Mouse (Mus musculus) small intestine, adult 2 months (tissue): ENCODE results near the gene Hspa1a.

Experiments used
- CTCF ChIP-seq: fragments of 200-500 bp; IDR thresholded peaks from 2 replicates; pipeline ENCODE4 v1.5.1; 2012; ENCODE audit warnings: low read depth, mild to moderate bottlenecking, control low read depth, inconsistent platforms, low read length, moderate library complexity, mixed read lengths; ENCODE audit not compliant: insufficient replicate concordance, insufficient read length; ENCODE audit errors: extremely low read depth
- POLR2A ChIP-seq: fragments of 200-500 bp; IDR thresholded peaks from 2 replicates; pipeline ENCODE4 v1.6.1; 2012; ENCODE audit warnings: low read depth, mild to moderate bottlenecking, control low read depth, inconsistent platforms, low read length, moderate library complexity

GRCm38 (mm10) chr17:34922939-34923338 is 49.0 kb downstream of the Hspa1a start:
- peak; percentile 20; the same call in 1 of the 2 replicates for TF ChIP-seq CTCF
- TF ChIP-seq POLR2A: no peak
